Mouse (Mus musculus): ENCODE data around the gene Fam162a. TPM values are rescaled to one million over a fixed set of nuclear protein-coding genes. Genes with fewer than 3 reads are reported as not detected.
"Not testable (repeated sequence)": the region's sequence is repeated elsewhere in the genome, so short reads cannot be mapped to it uniquely, and the experiment has no call there.

Fam162a gene
- polyA plus RNA-seq, 1 experiment from 2014 or later, result 307 TPM

DNA sequence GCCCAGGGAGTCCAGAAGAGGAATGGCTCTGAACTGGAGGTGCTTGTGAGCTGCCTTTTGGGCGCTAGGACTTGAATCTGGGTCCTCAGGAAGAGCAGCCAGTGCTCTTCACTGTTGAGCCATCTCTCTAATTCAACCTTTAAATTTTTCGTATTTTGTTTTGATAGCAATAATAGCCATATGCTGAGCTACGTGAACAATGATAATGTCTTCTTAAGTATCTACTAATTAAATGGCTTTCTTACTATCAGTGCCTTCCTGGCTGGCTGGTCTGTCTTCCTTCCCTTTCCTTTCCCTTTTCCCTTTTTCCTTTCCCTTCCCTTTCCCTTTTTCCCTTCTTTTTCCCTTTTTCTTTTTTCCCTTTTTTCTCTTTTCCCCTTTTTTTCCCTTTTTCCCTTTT lies 63.0 kb downstream of the Fam162a start:
- Histone ChIP-seq H3K4me1 (replicated peaks; ENCODE audit: control insufficient read depth, insufficient read depth, low read length) (no peaks in the 10 kb centered on the region), H3K36me3 (ENCODE audit: control insufficient read depth, insufficient read depth, low read length) (no peaks in the 10 kb centered on the region), H3K27ac (ENCODE audit: low read depth, low read length) (no peak overlapping the region), H3K4me2 (ENCODE audit: low read depth, low read length, severe bottlenecking) (no peak overlapping the region), H3K27me3 (ENCODE audit: control insufficient read depth, insufficient read depth, low read length) (no peaks in the 10 kb centered on the region), H3K9me3 (ENCODE audit: control insufficient read depth, low read length) (no peaks in the 10 kb centered on the region), H3K9ac (ENCODE audit: low read length) (no peak overlapping the region), H3K4me3 (ENCODE audit: low read depth, low read length) (no peak overlapping the region)
- ATAC-seq (replicated peaks; ENCODE audit: low FRiP score), result no peak
- DNase-seq (ENCODE audit: low spot score), result no peak
- WGBS, result 97% methylated on average over 3 of the region's 3 CpGs

DNA sequence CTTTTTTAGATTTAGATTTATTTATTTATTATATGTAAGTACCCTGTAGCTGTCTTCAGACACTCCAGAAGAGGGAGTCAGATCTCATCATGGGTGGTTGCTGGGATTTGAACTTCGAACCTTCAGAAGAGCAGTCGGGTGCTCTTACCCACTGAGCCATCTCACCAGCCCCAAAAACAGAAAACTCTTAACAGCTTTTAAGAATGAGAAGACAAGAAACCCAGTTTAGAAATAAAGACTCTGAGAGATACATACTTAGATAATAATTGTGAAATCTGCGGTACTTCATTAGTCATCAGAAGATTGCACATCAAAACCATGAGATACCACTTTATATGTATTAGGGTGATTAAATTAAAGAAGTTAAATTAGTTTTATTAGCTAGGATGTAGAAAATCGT lies 72.5 kb downstream of the Fam162a start:
- H3K27me3 ChIP-seq (ENCODE audit: control insufficient read depth, insufficient read depth, low read length); H3K9me3 ChIP-seq (ENCODE audit: control insufficient read depth, low read length); H3K9ac ChIP-seq (ENCODE audit: low read length); DNase-seq (ENCODE audit: low spot score); ATAC-seq (replicated peaks; ENCODE audit: low FRiP score); H3K27ac ChIP-seq (ENCODE audit: low read depth, low read length); H3K4me2 ChIP-seq (ENCODE audit: low read depth, low read length, severe bottlenecking); H3K4me1 ChIP-seq (replicated peaks; ENCODE audit: control insufficient read depth, insufficient read depth, low read length); H3K4me3 ChIP-seq (ENCODE audit: low read depth, low read length); H3K36me3 ChIP-seq (ENCODE audit: control insufficient read depth, insufficient read depth, low read length): not testable (repeated sequence)
- WGBS, result 92% methylated on average over 4 of the region's 4 CpGs

Other genes starting within 250 kb of the Fam162a start
- gene Parp14, start 200.1 kb downstream of the Fam162a start, polyA plus RNA-seq (2014; fragmentation: Nextera tagmentation; extraction: Ambion mirVana), result 0.12 and 0.45 TPM in 2 replicates
- 3.9 and 4.2 TPM in 2 replicates for gene Parp9, start 133.1 kb downstream of the Fam162a start, polyA plus RNA-seq (2014; fragmentation: Nextera tagmentation; extraction: Ambion mirVana)
- 5.7 and 6.2 TPM in 2 replicates for gene Dtx3l, start 132.4 kb downstream of the Fam162a start, polyA plus RNA-seq (2014; fragmentation: Nextera tagmentation; extraction: Ambion mirVana)
- 84.9 and 86.5 TPM in 2 replicates for gene Kpna1, start 92.8 kb downstream of the Fam162a start, polyA plus RNA-seq (2014; fragmentation: Nextera tagmentation; extraction: Ambion mirVana)
- 11.6 and 12.5 TPM in 2 replicates for gene Wdr5b, start 30.4 kb downstream of the Fam162a start, polyA plus RNA-seq (2014; fragmentation: Nextera tagmentation; extraction: Ambion mirVana)
- 86.6 and 93.6 TPM in 2 replicates for gene Ccdc58, start 91 bp upstream of the Fam162a start, polyA plus RNA-seq (2014; fragmentation: Nextera tagmentation; extraction: Ambion mirVana)
- gene Csta1, start 59.6 kb upstream of the Fam162a start, polyA plus RNA-seq (2014; fragmentation: Nextera tagmentation; extraction: Ambion mirVana), result not detected in 2 replicates
- 0.90 TPM in 1 of 2 replicates, not detected in the other for gene Stfa2l1, start 85.2 kb upstream of the Fam162a start, polyA plus RNA-seq (2014; fragmentation: Nextera tagmentation; extraction: Ambion mirVana)
- gene Gm5483, start 112.6 kb upstream of the Fam162a start, polyA plus RNA-seq (2014; fragmentation: Nextera tagmentation; extraction: Ambion mirVana), result 1.5 TPM in 1 of 2 replicates, not detected in the other
- gene Gm5416, start 138.8 kb upstream of the Fam162a start, polyA plus RNA-seq (2014; fragmentation: Nextera tagmentation; extraction: Ambion mirVana), result not detected in 2 replicates
- not detected in 2 replicates for gene 2010005H15Rik, start 149.9 kb upstream of the Fam162a start, polyA plus RNA-seq (2014; fragmentation: Nextera tagmentation; extraction: Ambion mirVana)
- gene Stfa1, start 205.4 kb upstream of the Fam162a start, polyA plus RNA-seq (2014; fragmentation: Nextera tagmentation; extraction: Ambion mirVana), result 1.9 TPM in 1 of 2 replicates, not detected in the other